Mouse (Mus musculus): ENCODE results near the gene Fam207a. TPM values are rescaled to one million over a fixed set of nuclear protein-coding genes. Genes with fewer than 3 reads are reported as not detected.

Fam207a gene
- total RNA-seq, 2 experiments from 2014 or later = 8.6 to 9.9 TPM

GRCm38 (mm10) chr10:77532020-77532413 lies 16.4 kb upstream of the Fam207a start:
- DNase-seq (ENCODE audit: low spot score) = no peak
- intact Hi-C loops (cut with DNase I) = no loop called here

- no peak for DNase-seq (ENCODE audit: low spot score)
- intact Hi-C loops (cut with DNase I) = no loop called here
These were observed 15.7 kb upstream of the Fam207a start for GRCm38 (mm10) chr10:77531026-77532019.

GRCm38 (mm10) chr10:77530140-77530539 lies 14.6 kb upstream of the Fam207a start, which contains the start of gene Itgb2:
Gene Itgb2 (plus strand): TSS chr10:77530252.
- intact Hi-C loops (cut with DNase I) = no loop called here
- no peak for DNase-seq (ENCODE audit: low spot score)

- no peak for DNase-seq (ENCODE audit: low spot score)
- intact Hi-C loops (cut with DNase I) = no loop called here
These were observed 13.0 kb upstream of the Fam207a start for GRCm38 (mm10) chr10:77528634-77529033.

- intact Hi-C loops (cut with DNase I) = no loop called here
- no peak for DNase-seq (ENCODE audit: low spot score)
These were observed 10.9 kb upstream of the Fam207a start for GRCm38 (mm10) chr10:77526488-77526887.

GRCm38 (mm10) chr10:77523321-77523720 lies 7.7 kb upstream of the Fam207a start:
- intact Hi-C loops (cut with DNase I) = no loop called here
- no peak for DNase-seq (ENCODE audit: low spot score)

- intact Hi-C loops (cut with DNase I) = no loop called here
- DNase-seq (ENCODE audit: low spot score) = no peak
These were observed 7.2 kb upstream of the Fam207a start for GRCm38 (mm10) chr10:77522746-77523145.

- intact Hi-C loops (cut with DNase I) = no loop called here
- DNase-seq (ENCODE audit: low spot score) = no peak
These were observed 6.6 kb upstream of the Fam207a start for GRCm38 (mm10) chr10:77522021-77522731.

- intact Hi-C loops (cut with DNase I) = no loop called here
- DNase-seq (ENCODE audit: low spot score) = no peak
These were observed 4.9 kb upstream of the Fam207a start for GRCm38 (mm10) chr10:77520497-77520896.

GRCm38 (mm10) chr10:77519191-77519590 lies 3.6 kb upstream of the Fam207a start:
- DNase-seq (ENCODE audit: low spot score) = no peak
- intact Hi-C loops (cut with DNase I) = loop anchor here (5.0 kb wide), 2 partner anchors 108 to 363 kb away; no protein-coding TSS in a partner anchor

GRCm38 (mm10) chr10:77517801-77518200 lies 2.2 kb upstream of the Fam207a start:
- DNase-seq (ENCODE audit: low spot score) = no peak
- intact Hi-C loops (cut with DNase I) = loop anchor here (1.0 to 5.0 kb wide), 4 partner anchors 48 to 399 kb away; no protein-coding TSS in a partner anchor

- intact Hi-C loops (cut with DNase I) = loop anchor here (1.0 to 5.0 kb wide), 4 partner anchors 49 to 400 kb away; no protein-coding TSS in a partner anchor
- no peak for DNase-seq (ENCODE audit: low spot score)
These were observed 1.6 kb upstream of the Fam207a start for GRCm38 (mm10) chr10:77517066-77517620.

- no peak for DNase-seq (ENCODE audit: low spot score)
- intact Hi-C loops (cut with DNase I) = loop anchor here (2.0 to 5.0 kb wide), 3 partner anchors 111 to 400 kb away; no protein-coding TSS in a partner anchor
These were observed 880 bp upstream of the Fam207a start for GRCm38 (mm10) chr10:77516379-77516951.

GRCm38 (mm10) chr10:77510225-77510982 lies 5.2 kb downstream of the Fam207a start:
- intact Hi-C loops (cut with DNase I) = no loop called here
- DNase-seq (ENCODE audit: low spot score) = no peak

- intact Hi-C loops (cut with DNase I) = loop anchor here (1.0 to 5.0 kb wide), 5 partner anchors 72 to 226 kb away; partner anchors contain the start of gene Adarb1
- peak; percentile 66 for DNase-seq (ENCODE audit: low spot score)
These were observed 6.0 kb downstream of the Fam207a start for GRCm38 (mm10) chr10:77509403-77510187.

- intact Hi-C loops (cut with DNase I) = loop anchor here (1.0 to 5.0 kb wide), 5 partner anchors 71 to 225 kb away; partner anchors contain the start of gene Adarb1
- no peak for DNase-seq (ENCODE audit: low spot score)
These were observed 6.8 kb downstream of the Fam207a start for GRCm38 (mm10) chr10:77508744-77509143.

GRCm38 (mm10) chr10:77507779-77508178 lies 7.8 kb downstream of the Fam207a start:
- intact Hi-C loops (cut with DNase I) = loop anchor here (2.0 to 5.0 kb wide), 2 partner anchors 70 to 89 kb away; partner anchors contain the start of gene Adarb1
- no peak for DNase-seq (ENCODE audit: low spot score)
